Mouse (Mus musculus): ENCODE measurements around the gene Fzd5.

Fzd5 gene

GRCm38 (mm10) chr1:64683039-64683438, 54.5 kb downstream of the Fzd5 start:
- no peak for DNase-seq

GRCm38 (mm10) chr1:64681499-64681898, 56.1 kb downstream of the Fzd5 start:
- no peak for DNase-seq

All from lung, postnatal 4 days (tissue).